In the genomic region with DNA sequence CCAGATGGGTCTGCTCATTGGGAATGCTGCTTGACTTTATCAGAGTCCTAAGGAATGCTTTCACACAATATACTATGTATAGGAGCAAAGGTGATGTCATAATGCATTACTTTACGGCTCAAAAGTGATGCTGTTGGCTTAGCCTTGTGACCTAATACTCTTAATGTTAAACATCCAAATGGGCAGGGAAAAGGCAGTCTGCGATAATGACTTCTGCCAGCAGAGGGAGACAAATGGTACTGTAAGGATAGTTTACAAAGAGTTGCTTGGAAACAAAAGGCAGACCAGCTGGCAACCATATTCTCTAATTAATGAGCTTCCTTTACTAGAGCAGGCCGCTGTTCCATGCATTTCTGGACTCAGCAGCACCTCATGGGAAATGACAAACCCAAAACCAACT, we compare ENCODE assay signal across 9 mouse cellular contexts. TPM values are rescaled to one million over a fixed set of nuclear protein-coding genes. Genes with fewer than 3 reads are reported as not detected.
DNase-seq lines count a peak whose midpoint lies in the region; ATAC-seq and TF ChIP-seq lines count a peak whose summit lies in the region.
"Had no signal": no experiment of that assay in that cellular context is flagged by ENCODE, and none has a peak within 500 bp of the region (broad histone marks: within the 10 kb centered on the region; RNA-seq: fewer than 3 reads in every experiment).

No protein-coding gene starts in this region.

- 20% methylated on average over 3 of the region's 3 CpGs for WGBS in forebrain, embryonic 12.5 days
- whole genome bisulfite sequencing in lung, embryonic 14.5 days = 5% methylated on average over 3 of the region's 3 CpGs

- no peak overlapping the region for H3K27ac ChIP-seq in forebrain, embryonic 12.5 days
- H3K27ac ChIP-seq in lung, embryonic 14.5 days (ENCODE audit: low read depth) = 0 out of 2 replicates have a peak overlapping the region, but pooled peaks have one; percentile 0

- no peaks in the 10 kb centered on the region for H3K9me3 ChIP-seq in forebrain, embryonic 12.5 days
- no peaks in the 10 kb centered on the region for H3K9me3 ChIP-seq in lung, embryonic 14.5 days (ENCODE audit: low read depth, low read length)

- no peak overlapping the region for H3K9ac ChIP-seq in forebrain, embryonic 12.5 days
- H3K9ac ChIP-seq in lung, embryonic 14.5 days = no peak overlapping the region

- no peak overlapping the region for H3K4me2 ChIP-seq in forebrain, embryonic 12.5 days
- H3K4me2 ChIP-seq in lung, embryonic 14.5 days = no peak overlapping the region

- H3K27me3 ChIP-seq in forebrain, embryonic 12.5 days = no peaks in the 10 kb centered on the region
- no peaks in the 10 kb centered on the region for H3K27me3 ChIP-seq in lung, embryonic 14.5 days (ENCODE audit: insufficient read depth, low read length)

- TF ChIP-seq CTCF in lung, embryonic 14.5 days (IDR thresholded peaks at IDR 0.05; ENCODE audit: low read depth) = peak; percentile 91

- DNase-seq in ES-CJ7 (ENCODE audit: low read depth, low spot score) = peak; percentile 75
- peak; percentile 40 for DNase-seq in c-Kit-negative CD71-positive TER-119-positive erythroid progenitor cells, embryonic 14.5 days (ENCODE audit: low read depth, low spot score)
- peak; percentile 60 to 96 for DNase-seq in layer of hippocampus, adult 18-20 months (ENCODE audit: low spot score in 2 of 2)
- peak; percentile 97 for DNase-seq in lung, embryonic 14.5 days
- DNase-seq in ovary, postnatal 14 days (ENCODE audit: low spot score) = peak; percentile 94
- DNase-seq in thymus, postnatal 0 days (ENCODE audit: low spot score) = peak; percentile 60

- no peak overlapping the region for H3K4me3 ChIP-seq in forebrain, embryonic 12.5 days (replicated peaks)
- no peak overlapping the region for H3K4me3 ChIP-seq in lung, embryonic 14.5 days (ENCODE audit: low read depth, low read length)

- peaks cover 32% of the 10 kb centered on the region for H3K36me3 ChIP-seq in forebrain, embryonic 12.5 days (replicated peaks)
- H3K36me3 ChIP-seq in lung, embryonic 14.5 days (ENCODE audit: insufficient read depth) = 0 out of 2 replicates have a peak, but pooled peaks cover 6% of the 10 kb centered on the region

- H3K4me1 ChIP-seq in forebrain, embryonic 12.5 days = peaks cover 31% of the 10 kb centered on the region
- no peaks in the 10 kb centered on the region for H3K4me1 ChIP-seq in lung, embryonic 14.5 days (ENCODE audit: insufficient read depth)

- peak; percentile 77 for ATAC-seq in forebrain, embryonic 12.5 days (ENCODE audit: low FRiP score)
- ATAC-seq in hematopoietic stem cell, adult 5-6 weeks (replicated peaks in 1 of 2; ENCODE audit: insufficient read depth in 1 of 2, low FRiP score in 2 of 2, low TSS enrichment in 1 of 2, low read depth in 1 of 2, poor library complexity in 2 of 2, severe bottlenecking in 2 of 2) = peak; percentile 78 to 80
- ATAC-seq in lung, embryonic 14.5 days (ENCODE audit: insufficient read depth) = peak; percentile 81

RNA-seq across cellular contexts. Expression of a gene that starts 35.7 kb away (rescaled TPM):
- 0.29 TPM in 1 of 2 replicates, not detected in the other for polyA plus RNA-seq in forebrain, embryonic 12.5 days (2016; fragmentation: Nextera tagmentation; extraction: Ambion mirVana)
- total RNA-seq in hematopoietic stem cell, adult 5-6 weeks (2017) = not detected in 2 replicates
- 1 to 10 TPM; 1.6 to 1.7 TPM for total RNA-seq in layer of hippocampus, adult 18-20 months (2021)
- 0.14 and 0.34 TPM in 2 replicates for polyA plus RNA-seq in lung, embryonic 14.5 days (2014; fragmentation: Nextera tagmentation; extraction: Ambion mirVana)
- polyA plus RNA-seq in thymus, postnatal 0 days (2015; fragmentation: Nextera tagmentation; extraction: Ambion mirVana) = 0.19 and 0.36 TPM in 2 replicates

RNA-seq across cellular contexts. Expression of a gene that starts 51.0 kb away (rescaled TPM):
- not detected in 2 replicates for polyA plus RNA-seq in forebrain, embryonic 12.5 days (2016; fragmentation: Nextera tagmentation; extraction: Ambion mirVana)
- total RNA-seq in hematopoietic stem cell, adult 5-6 weeks (2017) = not detected in 2 replicates
- total RNA-seq in layer of hippocampus, adult 18-20 months (2021) = not detected
- 4.4 and 5.9 TPM in 2 replicates for polyA plus RNA-seq in lung, embryonic 14.5 days (2014; fragmentation: Nextera tagmentation; extraction: Ambion mirVana)
- 0.31 and 0.42 TPM in 2 replicates for polyA plus RNA-seq in thymus, postnatal 0 days (2015; fragmentation: Nextera tagmentation; extraction: Ambion mirVana)
- polyA plus RNA-seq: liver, embryonic 16.5 days had no signal

Comparison
In these comparisons a context has a peak if more than half of its experiments do, and no peak if none do; other contexts are left out.
1. DNase-seq: peak in every context shown above with its lines; median percentile 97 in lung, embryonic 14.5 days; 94 in ovary, postnatal 14 days; 78 in layer of hippocampus, adult 18-20 months; 75 in ES-CJ7; 60 in thymus, postnatal 0 days; 40 in c-Kit-negative CD71-positive TER-119-positive erythroid progenitor cells, embryonic 14.5 days.